In the genomic region with DNA sequence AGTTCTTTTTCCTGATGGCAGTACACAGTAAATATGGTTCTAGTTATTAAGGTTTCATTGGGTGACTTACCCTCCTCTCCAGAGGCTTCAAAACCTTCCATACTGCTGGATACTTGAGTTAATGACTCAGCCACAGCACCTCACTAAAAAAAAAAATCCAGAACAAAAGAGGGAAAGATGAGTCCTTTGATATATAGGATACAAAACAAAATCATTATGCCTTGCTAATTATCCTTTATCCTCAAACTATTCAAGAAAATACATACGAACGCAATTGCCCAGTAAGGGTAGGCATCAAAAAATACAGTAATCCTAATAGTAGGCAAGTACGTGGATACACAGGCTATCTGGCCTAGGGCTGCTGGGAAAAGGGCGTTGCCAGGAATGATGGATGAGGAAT, we compare ENCODE assay signal across 41 mouse cellular contexts. TPM values are rescaled to one million over a fixed set of nuclear protein-coding genes. Genes with fewer than 3 reads are reported as not detected.
"Had no signal": no experiment of that assay in that cellular context is flagged by ENCODE, and none has a peak within 500 bp of the region (broad histone marks: within the 10 kb centered on the region; RNA-seq: fewer than 3 reads in every experiment).

A gene (minus strand): TSS at position 101 of the 400 bp plus-strand sequence.

- DNase-seq: heart, postnatal 10 days; heart, postnatal 14 days; heart, postnatal 36 days; heart, postnatal 4 days; kidney, adult 11 months; kidney, adult 18-20 months; kidney, adult 2 months; kidney, adult 8-10 months; kidney, adult 9 months; kidney, postnatal 10 days; kidney, postnatal 14 days; kidney, postnatal 25 days; kidney, postnatal 36 days; kidney, postnatal 4 days; layer of hippocampus, adult 9-11 months; layer of hippocampus, postnatal 36 days had no signal

- H3K27ac ChIP-seq: heart, embryonic 10.5 days; heart, embryonic 13.5 days; heart, embryonic 15.5 days; hindbrain, embryonic 10.5 days; hindbrain, embryonic 12.5 days; hindbrain, embryonic 13.5 days; hindbrain, embryonic 14.5 days; hindbrain, embryonic 15.5 days; hindbrain, postnatal 0 days; intestine, embryonic 15.5 days; kidney, embryonic 15.5 days; kidney, postnatal 0 days; layer of hippocampus, adult 2 months had no signal

- H3K4me3 ChIP-seq: heart, embryonic 10.5 days; heart, embryonic 12.5 days; heart, embryonic 13.5 days; heart, embryonic 15.5 days; hindbrain, embryonic 10.5 days; hindbrain, embryonic 12.5 days; hindbrain, embryonic 13.5 days; hindbrain, embryonic 15.5 days; intestine, embryonic 15.5 days; kidney, embryonic 15.5 days; layer of hippocampus, adult 2 months had no signal

- H3K27me3 ChIP-seq: heart, embryonic 12.5 days; heart, embryonic 13.5 days; heart, embryonic 15.5 days; hindbrain, embryonic 12.5 days; hindbrain, embryonic 13.5 days; hindbrain, embryonic 15.5 days; intestine, embryonic 15.5 days; kidney, embryonic 15.5 days had no signal

- H3K36me3 ChIP-seq: heart, embryonic 10.5 days; heart, embryonic 12.5 days; heart, embryonic 13.5 days; heart, embryonic 15.5 days; hindbrain, embryonic 10.5 days; hindbrain, embryonic 12.5 days; hindbrain, embryonic 13.5 days; hindbrain, embryonic 15.5 days; intestine, embryonic 15.5 days; kidney, embryonic 15.5 days had no signal

- H3K4me1 ChIP-seq: heart, embryonic 10.5 days; heart, embryonic 12.5 days; heart, embryonic 13.5 days; heart, embryonic 15.5 days; hindbrain, embryonic 10.5 days; hindbrain, embryonic 12.5 days; hindbrain, embryonic 13.5 days; hindbrain, embryonic 15.5 days; intestine, embryonic 15.5 days; kidney, embryonic 15.5 days had no signal

RNA-seq across cellular contexts. Expression of the gene that starts here (rescaled TPM):
- polyA plus RNA-seq: heart, embryonic 10.5 days; heart, embryonic 11.5 days; heart, embryonic 12.5 days; heart, embryonic 13.5 days; heart, embryonic 14.5 days; heart, embryonic 15.5 days; heart, embryonic 16.5 days; heart, postnatal 0 days; hindbrain, embryonic 10.5 days; hindbrain, embryonic 11.5 days; hindbrain, embryonic 12.5 days; hindbrain, embryonic 13.5 days; hindbrain, embryonic 15.5 days; hindbrain, postnatal 0 days; intestine, embryonic 14.5 days; intestine, embryonic 15.5 days; intestine, embryonic 16.5 days; intestine, postnatal 0 days; kidney, adult 2 months; kidney, embryonic 14.5 days; kidney, embryonic 15.5 days; kidney, embryonic 16.5 days; kidney, postnatal 0 days; large intestine, adult 2 months had no signal
